Mouse (Mus musculus): ENCODE results near the gene Rassf8. TPM values are rescaled to one million over a fixed set of nuclear protein-coding genes. Genes with fewer than 3 reads are reported as not detected.

The Rassf8 gene
- polyA plus RNA-seq, 1 experiment from 2014 or later: 2.4 TPM

DNA sequence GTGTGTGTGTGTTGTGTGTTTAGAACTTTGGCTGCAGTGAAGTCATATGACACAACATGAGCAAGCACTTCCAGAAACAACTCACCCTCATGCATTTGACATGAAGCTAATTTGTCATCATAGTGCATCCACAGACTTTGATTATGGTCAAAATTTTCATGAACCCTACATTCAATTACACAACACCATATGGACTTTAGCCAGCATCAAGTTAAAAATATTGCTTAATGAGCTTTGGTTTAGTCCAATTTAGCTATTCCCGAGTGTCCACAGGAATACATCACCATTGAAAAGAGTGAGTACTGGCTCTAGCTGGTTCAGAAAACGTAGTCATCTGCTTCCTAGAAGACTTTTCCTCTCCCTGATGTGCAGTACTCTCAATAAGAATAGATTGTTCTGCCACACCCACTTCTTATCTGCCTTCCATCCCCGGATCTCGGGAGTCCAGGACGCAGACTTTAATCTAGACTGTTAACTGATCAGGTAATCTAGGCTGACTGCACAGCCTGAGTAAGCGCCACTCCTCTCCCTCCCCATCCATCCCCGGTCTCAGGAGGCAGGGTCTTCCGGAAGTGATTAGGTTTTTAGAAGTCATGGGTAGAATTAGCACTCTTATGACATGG, 33.7 kb downstream of the Rassf8 start:
- Histone ChIP-seq H3K27ac (ENCODE audit: low read depth, low read length) (no peak overlapping the region), H3K4me1 (ENCODE audit: control insufficient read depth, insufficient read depth, low read length) (no peaks in the 10 kb centered on the region), H3K4me2 (ENCODE audit: low read length) (no peak overlapping the region), H3K9ac (ENCODE audit: low read length) (no peak overlapping the region), H3K9me3 (replicated peaks; ENCODE audit: control insufficient read depth, low read length) (no peaks in the 10 kb centered on the region), H3K36me3 (ENCODE audit: control insufficient read depth, insufficient read depth, low read length) (no peaks in the 10 kb centered on the region), H3K4me3 (ENCODE audit: low read depth, low read length) (no peak overlapping the region), H3K27me3 (replicated peaks; ENCODE audit: control insufficient read depth, insufficient read depth, low read length) (no peaks in the 10 kb centered on the region)
- DNase-seq (ENCODE audit: low spot score) (no peak), ATAC-seq (no peak)
- WGBS: 66% methylated on average over 8 of the region's 8 CpGs

- no peak overlapping the region for H3K4me2 ChIP-seq (ENCODE audit: low read length)
- H3K27ac ChIP-seq (ENCODE audit: low read depth, low read length): no peak overlapping the region
- H3K4me1 ChIP-seq (ENCODE audit: control insufficient read depth, insufficient read depth, low read length): no peaks in the 10 kb centered on the region
- WGBS: 85% methylated on average over 9 of the region's 9 CpGs
- H3K9ac ChIP-seq (ENCODE audit: low read length): no peak overlapping the region
- H3K27me3 ChIP-seq (replicated peaks; ENCODE audit: control insufficient read depth, insufficient read depth, low read length): no peaks in the 10 kb centered on the region
- DNase-seq (ENCODE audit: low spot score) (no peak), ATAC-seq (no peak)
- H3K36me3 ChIP-seq (ENCODE audit: control insufficient read depth, insufficient read depth, low read length): no peaks in the 10 kb centered on the region
- no peaks in the 10 kb centered on the region for H3K9me3 ChIP-seq (replicated peaks; ENCODE audit: control insufficient read depth, low read length)
- no peak overlapping the region for H3K4me3 ChIP-seq (ENCODE audit: low read depth, low read length)
These were observed 34.7 kb downstream of the Rassf8 start for GRCm38 (mm10) chr6:145781256-145781655.

DNA sequence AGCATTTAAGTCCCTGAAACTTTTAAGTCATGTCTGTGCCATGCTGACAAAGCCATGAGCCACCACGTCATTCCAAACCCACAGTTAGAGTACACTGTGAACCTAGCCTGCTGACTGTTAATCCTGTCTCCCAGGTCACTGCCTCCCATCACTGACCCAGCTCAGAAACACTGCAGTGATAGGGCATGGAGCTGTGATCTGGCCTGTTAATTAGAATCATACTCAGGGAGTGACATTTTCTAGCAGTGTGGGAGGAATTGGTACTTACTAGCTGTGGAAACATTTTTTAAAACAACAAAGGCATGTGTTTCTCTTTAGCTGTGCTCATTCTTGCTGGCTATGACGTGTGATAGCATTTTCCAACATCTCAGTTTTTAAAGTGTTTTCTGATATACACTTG, 35.4 kb downstream of the Rassf8 start:
- no peak overlapping the region for H3K4me3 ChIP-seq (ENCODE audit: low read depth, low read length)
- no peak for ATAC-seq
- no peak overlapping the region for H3K4me2 ChIP-seq (ENCODE audit: low read length)
- H3K9me3 ChIP-seq (replicated peaks; ENCODE audit: control insufficient read depth, low read length): no peaks in the 10 kb centered on the region
- H3K4me1 ChIP-seq (ENCODE audit: control insufficient read depth, insufficient read depth, low read length): no peaks in the 10 kb centered on the region
- H3K27ac ChIP-seq (ENCODE audit: low read depth, low read length): no peak overlapping the region
- no peaks in the 10 kb centered on the region for H3K27me3 ChIP-seq (replicated peaks; ENCODE audit: control insufficient read depth, insufficient read depth, low read length)
- H3K36me3 ChIP-seq (ENCODE audit: control insufficient read depth, insufficient read depth, low read length): no peaks in the 10 kb centered on the region
- H3K9ac ChIP-seq (ENCODE audit: low read length): no peak overlapping the region
- 69% methylated on average over 2 of the region's 2 CpGs for WGBS
- no peak for DNase-seq (ENCODE audit: low spot score)

GRCm38 (mm10) chr6:145787311-145787710, 40.8 kb downstream of the Rassf8 start:
- no peak for DNase-seq (ENCODE audit: low spot score)

DNA sequence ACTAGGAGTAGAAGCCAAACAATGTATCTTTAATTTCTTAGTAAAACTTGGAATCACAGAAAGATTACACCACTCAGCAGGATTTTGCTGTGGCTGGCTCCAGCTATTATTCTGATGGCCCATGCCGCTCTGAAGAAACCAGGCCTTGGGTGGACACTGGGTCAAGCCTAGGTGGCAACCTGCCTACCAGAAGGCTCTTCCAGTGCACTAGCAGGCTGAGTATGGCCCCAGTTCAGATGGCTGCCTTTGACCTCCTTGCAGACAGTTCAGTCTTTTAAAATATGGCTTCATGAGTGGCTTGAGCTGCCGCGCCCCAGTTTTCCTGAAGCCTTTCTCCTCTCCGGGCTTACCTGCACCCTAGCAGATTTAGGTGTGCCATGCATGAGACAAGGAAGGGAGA, 43.2 kb downstream of the Rassf8 start:
- H3K4me3 ChIP-seq (ENCODE audit: low read depth, low read length): no peak overlapping the region
- ATAC-seq: no peak
- 97% methylated on average over 4 of the region's 4 CpGs for WGBS

More at GRCm38 (mm10) chr6:145787311-145787710, 40.8 kb downstream of the Rassf8 start:
- Histone ChIP-seq H3K27ac (ENCODE audit: low read depth, low read length) (no peak overlapping the region), H3K9ac (ENCODE audit: low read length) (no peak overlapping the region), H3K27me3 (replicated peaks; ENCODE audit: control insufficient read depth, insufficient read depth, low read length) (no peaks in the 10 kb centered on the region), H3K9me3 (replicated peaks; ENCODE audit: control insufficient read depth, low read length) (no peaks in the 10 kb centered on the region), H3K4me2 (ENCODE audit: low read length) (no peak overlapping the region), H3K36me3 (ENCODE audit: control insufficient read depth, insufficient read depth, low read length) (no peaks in the 10 kb centered on the region), H3K4me3 (ENCODE audit: low read depth, low read length) (no peak overlapping the region), H3K4me1 (ENCODE audit: control insufficient read depth, insufficient read depth, low read length) (no peaks in the 10 kb centered on the region)
- 92% methylated on average over 2 of the region's 2 CpGs for WGBS
- no peak for ATAC-seq

DNA sequence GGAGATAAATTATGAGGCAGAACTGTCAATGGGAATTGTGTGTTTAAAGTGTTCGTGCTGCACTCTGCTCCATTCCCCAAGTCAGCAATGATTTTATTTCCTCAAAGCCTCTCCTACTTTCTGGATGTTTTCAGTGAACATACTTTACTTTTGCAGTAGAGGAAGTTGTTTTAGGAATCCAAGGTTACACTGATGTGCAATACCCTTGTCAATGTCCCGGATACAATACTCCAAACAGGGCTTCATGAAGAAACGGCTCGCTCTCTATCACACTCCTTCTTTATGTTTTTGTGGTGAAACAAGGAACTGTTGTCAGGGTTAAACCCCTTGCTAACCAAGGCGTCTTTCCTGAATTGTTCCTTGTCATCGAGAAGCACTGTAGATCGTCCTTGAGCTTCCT, 45.8 kb downstream of the Rassf8 start:
- H3K9ac ChIP-seq (ENCODE audit: low read length): no peak overlapping the region
- ATAC-seq (no peak), DNase-seq (ENCODE audit: low spot score) (no peak)
- H3K36me3 ChIP-seq (ENCODE audit: control insufficient read depth, insufficient read depth, low read length): no peaks in the 10 kb centered on the region
- no peaks in the 10 kb centered on the region; the same call in 1 of the 2 replicates for H3K4me1 ChIP-seq (ENCODE audit: control insufficient read depth, insufficient read depth, low read length)
- H3K27ac ChIP-seq (ENCODE audit: low read depth, low read length): no peak overlapping the region
- H3K4me2 ChIP-seq (ENCODE audit: low read length): no peak overlapping the region
- H3K4me3 ChIP-seq (ENCODE audit: low read depth, low read length): no peak overlapping the region
- WGBS: 78% methylated on average over 7 of the region's 7 CpGs
- H3K27me3 ChIP-seq (replicated peaks; ENCODE audit: control insufficient read depth, insufficient read depth, low read length): no peaks in the 10 kb centered on the region
- no peaks in the 10 kb centered on the region for H3K9me3 ChIP-seq (replicated peaks; ENCODE audit: control insufficient read depth, low read length)

More for the DNA sequence above, 43.2 kb downstream of the Rassf8 start:
- Histone ChIP-seq H3K4me2 (ENCODE audit: low read length) (no peak overlapping the region), H3K27me3 (replicated peaks; ENCODE audit: control insufficient read depth, insufficient read depth, low read length) (no peaks in the 10 kb centered on the region), H3K27ac (ENCODE audit: low read depth, low read length) (no peak overlapping the region), H3K36me3 (ENCODE audit: control insufficient read depth, insufficient read depth, low read length) (no peaks in the 10 kb centered on the region), H3K9ac (ENCODE audit: low read length) (no peak overlapping the region), H3K9me3 (replicated peaks; ENCODE audit: control insufficient read depth, low read length) (no peaks in the 10 kb centered on the region), H3K4me1 (ENCODE audit: control insufficient read depth, insufficient read depth, low read length) (no peaks in the 10 kb centered on the region)
- DNase-seq (ENCODE audit: low spot score): no peak

GRCm38 (mm10) chr6:145793109-145793593, 46.6 kb downstream of the Rassf8 start:
- H3K9me3 ChIP-seq (replicated peaks; ENCODE audit: control insufficient read depth, low read length): no peaks in the 10 kb centered on the region
- no peak overlapping the region for H3K9ac ChIP-seq (ENCODE audit: low read length)
- no peak overlapping the region for H3K4me3 ChIP-seq (ENCODE audit: low read depth, low read length)
- no peaks in the 10 kb centered on the region for H3K27me3 ChIP-seq (replicated peaks; ENCODE audit: control insufficient read depth, insufficient read depth, low read length)
- peak; percentile 57 for ATAC-seq
- no peaks in the 10 kb centered on the region; the same call in 1 of the 2 replicates for H3K4me1 ChIP-seq (ENCODE audit: control insufficient read depth, insufficient read depth, low read length)
- no peak overlapping the region for H3K4me2 ChIP-seq (ENCODE audit: low read length)
- no peak overlapping the region for H3K27ac ChIP-seq (ENCODE audit: low read depth, low read length)
- H3K36me3 ChIP-seq (ENCODE audit: control insufficient read depth, insufficient read depth, low read length): no peaks in the 10 kb centered on the region
- peak; percentile 80 for DNase-seq (ENCODE audit: low spot score)
- 19% methylated on average over 4 of the region's 4 CpGs for WGBS

DNA sequence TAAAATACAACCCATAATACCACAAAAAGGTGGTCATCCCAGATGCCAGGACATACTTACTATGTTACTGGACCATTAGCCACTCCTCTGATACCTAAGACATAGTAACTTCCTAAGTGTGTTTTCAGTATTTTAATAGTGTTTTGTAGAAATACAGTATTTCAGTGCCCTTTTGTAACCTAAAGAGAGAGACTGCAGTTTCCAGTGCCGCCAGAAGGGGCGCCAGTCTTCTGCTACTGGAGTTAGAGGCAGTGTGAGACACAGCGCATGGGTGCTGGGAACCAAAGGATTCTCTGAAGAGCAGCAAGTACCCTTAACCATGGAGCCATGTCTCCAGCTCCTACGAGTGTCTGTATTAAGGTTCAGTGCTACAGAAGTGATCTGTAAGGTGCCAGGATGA, 48.1 kb downstream of the Rassf8 start:
- no peak overlapping the region for H3K9ac ChIP-seq (ENCODE audit: low read length)
- no peaks in the 10 kb centered on the region for H3K36me3 ChIP-seq (ENCODE audit: control insufficient read depth, insufficient read depth, low read length)
- no peaks in the 10 kb centered on the region for H3K9me3 ChIP-seq (replicated peaks; ENCODE audit: control insufficient read depth, low read length)
- 59% methylated on average over 4 of the region's 4 CpGs for WGBS
- no peak overlapping the region for H3K27ac ChIP-seq (ENCODE audit: low read depth, low read length)
- DNase-seq (ENCODE audit: low spot score) (no peak), ATAC-seq (no peak)
- no peaks in the 10 kb centered on the region; the same call in 1 of the 2 replicates for H3K4me1 ChIP-seq (ENCODE audit: control insufficient read depth, insufficient read depth, low read length)
- H3K4me3 ChIP-seq (ENCODE audit: low read depth, low read length): no peak overlapping the region
- H3K4me2 ChIP-seq (ENCODE audit: low read length): no peak overlapping the region
- no peaks in the 10 kb centered on the region for H3K27me3 ChIP-seq (replicated peaks; ENCODE audit: control insufficient read depth, insufficient read depth, low read length)

DNA sequence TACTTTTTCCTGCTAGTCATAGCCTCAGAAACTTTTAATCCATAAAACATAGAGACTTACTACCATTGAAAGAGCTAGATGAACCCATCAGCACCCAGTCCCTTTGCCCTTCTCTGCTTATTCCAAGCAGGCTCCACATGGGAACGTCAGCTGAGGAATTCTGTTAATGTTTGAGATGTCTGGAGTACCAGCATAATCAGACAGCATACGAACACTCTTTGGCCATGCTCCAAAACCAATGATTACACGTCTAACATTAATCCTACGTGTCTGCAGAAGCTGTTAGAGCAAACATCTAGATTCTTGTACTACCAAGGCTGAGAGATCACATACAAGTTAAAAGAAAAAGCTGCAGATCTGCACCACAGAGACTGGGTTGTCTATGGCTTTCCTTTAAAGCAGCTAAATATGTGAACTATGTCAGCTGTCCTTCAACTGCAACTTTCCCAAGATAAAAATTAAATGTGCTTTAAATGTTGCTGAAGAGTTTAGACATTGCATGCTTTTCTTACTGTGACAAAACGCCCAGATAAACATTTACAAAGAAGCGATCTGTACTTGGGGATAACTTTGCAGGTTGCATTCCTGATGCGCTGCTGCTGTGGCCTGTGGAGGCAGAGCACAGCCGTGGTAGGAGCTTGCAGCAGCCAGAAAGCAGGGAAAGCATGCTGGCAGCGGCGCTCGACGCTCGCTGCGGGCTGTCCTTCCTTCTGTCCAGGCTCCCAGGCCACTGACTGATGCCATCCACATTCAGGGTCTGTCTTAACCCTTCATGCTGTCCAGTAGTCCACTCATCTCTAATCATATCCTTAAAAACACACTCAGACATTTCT, 49.9 kb downstream of the Rassf8 start:
- H3K4me2 ChIP-seq (ENCODE audit: low read length): no peak overlapping the region
- H3K27ac ChIP-seq (ENCODE audit: low read depth, low read length): no peak overlapping the region
- H3K4me1 ChIP-seq (ENCODE audit: control insufficient read depth, insufficient read depth, low read length): no peaks in the 10 kb centered on the region; the same call in 1 of the 2 replicates
- no peaks in the 10 kb centered on the region for H3K9me3 ChIP-seq (replicated peaks; ENCODE audit: control insufficient read depth, low read length)
- H3K27me3 ChIP-seq (replicated peaks; ENCODE audit: control insufficient read depth, insufficient read depth, low read length): no peaks in the 10 kb centered on the region
- H3K36me3 ChIP-seq (ENCODE audit: control insufficient read depth, insufficient read depth, low read length): no peaks in the 10 kb centered on the region
- no peak for ATAC-seq
- H3K4me3 ChIP-seq (ENCODE audit: low read depth, low read length): no peak overlapping the region
- peak; percentile 71 for DNase-seq (ENCODE audit: low spot score)
- WGBS: 60% methylated on average over 14 of the region's 14 CpGs
- H3K9ac ChIP-seq (ENCODE audit: low read length): no peak overlapping the region
